Mouse (Mus musculus) hindbrain, postnatal 0 days (tissue): ENCODE measurements at regions not wholly inside any gene's neighbourhood (a gene's known extent, or its start where the extent isn't known, plus 50 kb on each side); places are given as distances from the start of the nearest gene placed in this dataset.
A peak's percentile ranks its signal among the peaks of the same experiment; 100 is the strongest.
"Not testable (repeated sequence)": the region's sequence is repeated elsewhere in the genome, so short reads cannot be mapped to it uniquely, and the experiment has no call there.

ENCODE experiments used
- ATAC-seq: fragments of 200-750 bp; cut with Nextera tagmentation; 2 replicates; pipeline ENCODE4 v1.8.0; 2017; ENCODE audit warnings: mild to moderate bottlenecking, moderate TSS enrichment, moderate library complexity
- DNase-seq: peaks from one replicate; pipeline ENCODE4 v3.0.0-alpha.2; 2015; ENCODE audit warnings: low spot score
- H3K27ac ChIP-seq: fragments of 300-500 bp; sonication (generic); 2 replicates; pipeline ENCODE4 v1.5.1; 2014; ENCODE audit warnings: mild to moderate bottlenecking
- H3K27me3 ChIP-seq: fragments of 300-500 bp; sonication (generic); 2 replicates; pipeline ENCODE4 v1.6.1; 2014; ENCODE audit warnings: low read length, mixed read lengths; ENCODE audit not compliant: insufficient read depth
- H3K36me3 ChIP-seq: fragments of 300-500 bp; sonication (generic); 2 replicates; pipeline ENCODE4 v1.6.1; 2014; ENCODE audit warnings: low read length, mixed read lengths; ENCODE audit not compliant: insufficient read depth
- H3K4me1 ChIP-seq: fragments of 300-500 bp; sonication (generic); 2 replicates; pipeline ENCODE4 v1.6.1; 2014; ENCODE audit warnings: antibody characterized with exemption, low read length, mixed read lengths; ENCODE audit not compliant: insufficient read depth
- H3K4me2 ChIP-seq: fragments of 300-500 bp; sonication (generic); 2 replicates; pipeline ENCODE4 v1.6.1; 2014; ENCODE audit warnings: low read depth, mild to moderate bottlenecking, low read length, moderate library complexity, mixed read lengths
- H3K4me3 ChIP-seq: fragments of 300-500 bp; sonication (generic); 2 replicates; pipeline ENCODE4 v1.5.1; 2014; ENCODE audit warnings: low read length
- H3K9ac ChIP-seq: fragments of 300-500 bp; sonication (generic); replicated peaks from 2 replicates; pipeline ENCODE4 v1.6.1; 2014; ENCODE audit warnings: mild to moderate bottlenecking, low read length, moderate library complexity, mixed read lengths
- H3K9me3 ChIP-seq: fragments of 300-500 bp; sonication (generic); 2 replicates; pipeline ENCODE4 v1.6.1; 2016; ENCODE audit warnings: low read length, mixed read lengths
- CTCF ChIP-seq: IDR thresholded peaks from 2 replicates; pipeline ENCODE4 v1.5.1; 2016; ENCODE audit warnings: antibody characterized with exemption, control low read depth, low read depth
- WGBS: fragments of 180-500 bp; shearing (Covaris S2); extraction: QIAGEN DNeasy Blood & Tissue Kit; methylation state at CpG from one replicate; pipeline ENCODE4 v1.1.7; 2014; 5-methylcytosine and 5-hydroxymethylcytosine counted together

- Histone ChIP-seq H3K4me1 (peaks cover 4% of the 10 kb centered on the region; the same call in 1 of the 2 replicates), H3K9ac (no peak overlapping the region), H3K36me3 (no peaks in the 10 kb centered on the region), H3K27ac (no peak overlapping the region), H3K4me2 (peak overlapping the region; percentile 25; the same call in 1 of the 2 replicates), H3K4me3 (no peak overlapping the region), H3K9me3 (no peaks in the 10 kb centered on the region), H3K27me3 (no peaks in the 10 kb centered on the region)
- peak; percentile 55; the same call in 1 of the 2 replicates for ATAC-seq
- no peak for TF ChIP-seq CTCF
- peak; percentile 6 for DNase-seq
- 50% methylated on average over 11 of the region's 11 CpGs for WGBS
Measured at GRCm38 (mm10) chr15:25229807-25230206, 183.8 kb downstream of the Basp1 start.

- Histone ChIP-seq H3K4me3 (no peak overlapping the region), H3K27me3 (no peaks in the 10 kb centered on the region), H3K36me3 (no peaks in the 10 kb centered on the region), H3K4me2 (no peak overlapping the region), H3K4me1 (peaks cover 4% of the 10 kb centered on the region; the same call in 1 of the 2 replicates), H3K9ac (no peak overlapping the region), H3K9me3 (no peaks in the 10 kb centered on the region), H3K27ac (no peak overlapping the region)
- 65% methylated on average over 7 of the region's 7 CpGs for WGBS
- DNase-seq (no peak), ATAC-seq (no peak)
- no peak for TF ChIP-seq CTCF
Measured at GRCm38 (mm10) chr15:25227496-25227895, 186.1 kb downstream of the Basp1 start.

- H3K4me2 ChIP-seq = no peak overlapping the region
- H3K36me3 ChIP-seq = no peaks in the 10 kb centered on the region
- H3K4me1 ChIP-seq = peaks cover 4% of the 10 kb centered on the region; the same call in 1 of the 2 replicates
- H3K27ac ChIP-seq = no peak overlapping the region
- DNase-seq (no peak), ATAC-seq (no peak)
- no peak overlapping the region for H3K9ac ChIP-seq
- WGBS = 27% methylated on average over 3 of the region's 3 CpGs
- no peak overlapping the region for H3K4me3 ChIP-seq
- H3K27me3 ChIP-seq = no peaks in the 10 kb centered on the region
- TF ChIP-seq CTCF = no peak
- no peaks in the 10 kb centered on the region for H3K9me3 ChIP-seq
Measured at GRCm38 (mm10) chr15:25225936-25226335, 187.6 kb downstream of the Basp1 start.

- Histone ChIP-seq H3K4me1 (peaks cover 4% of the 10 kb centered on the region; the same call in 1 of the 2 replicates), H3K9ac (no peak overlapping the region), H3K4me2 (no peak overlapping the region), H3K4me3 (no peak overlapping the region), H3K27me3 (no peaks in the 10 kb centered on the region), H3K27ac (no peak overlapping the region), H3K36me3 (no peaks in the 10 kb centered on the region), H3K9me3 (no peaks in the 10 kb centered on the region)
- 30% methylated on average over 3 of the region's 3 CpGs for WGBS
- ATAC-seq (no peak), DNase-seq (no peak)
- no peak for TF ChIP-seq CTCF
Measured at GRCm38 (mm10) chr15:25225431-25225830, 188.1 kb downstream of the Basp1 start.

GRCm38 (mm10) chr15:25221749-25222148 lies 191.8 kb downstream of the Basp1 start:
- H3K4me3 ChIP-seq = no peak overlapping the region
- no peak for DNase-seq
- H3K27me3 ChIP-seq = no peaks in the 10 kb centered on the region
- H3K4me1 ChIP-seq = no peaks in the 10 kb centered on the region
- H3K9me3 ChIP-seq = no peaks in the 10 kb centered on the region
- H3K9ac ChIP-seq = no peak overlapping the region
- no peak for TF ChIP-seq CTCF
- 92% methylated on average over 4 of the region's 4 CpGs for WGBS
- H3K36me3 ChIP-seq = no peaks in the 10 kb centered on the region
- no peak overlapping the region for H3K27ac ChIP-seq
- H3K4me2 ChIP-seq = no peak overlapping the region
- ATAC-seq = no peak

GRCm38 (mm10) chr15:25216375-25216774 lies 197.2 kb downstream of the Basp1 start:
- no peak for ATAC-seq
- WGBS = 89% methylated on average over 1 of the region's 1 CpGs

GRCm38 (mm10) chr15:25202097-25202496 lies 211.5 kb downstream of the Basp1 start:
- TF ChIP-seq CTCF = no peak
- WGBS = 91% methylated on average over 3 of the region's 3 CpGs
- no peaks in the 10 kb centered on the region for H3K36me3 ChIP-seq
- no peak overlapping the region for H3K9ac ChIP-seq
- H3K27me3 ChIP-seq = no peaks in the 10 kb centered on the region
- no peak overlapping the region for H3K4me3 ChIP-seq
- no peak overlapping the region for H3K4me2 ChIP-seq
- H3K4me1 ChIP-seq = no peaks in the 10 kb centered on the region
- no peak for ATAC-seq
- H3K27ac ChIP-seq = no peak overlapping the region
- DNase-seq = no peak
- H3K9me3 ChIP-seq = no peaks in the 10 kb centered on the region

More at GRCm38 (mm10) chr15:25216375-25216774, 197.2 kb downstream of the Basp1 start:
- no peaks in the 10 kb centered on the region for H3K9me3 ChIP-seq
- no peak overlapping the region for H3K9ac ChIP-seq
- no peaks in the 10 kb centered on the region for H3K27me3 ChIP-seq
- no peak for TF ChIP-seq CTCF
- no peaks in the 10 kb centered on the region for H3K4me1 ChIP-seq
- H3K27ac ChIP-seq = no peak overlapping the region
- no peaks in the 10 kb centered on the region for H3K36me3 ChIP-seq
- DNase-seq = no peak
- no peak overlapping the region for H3K4me2 ChIP-seq
- H3K4me3 ChIP-seq = no peak overlapping the region

- not testable (repeated sequence) for H3K4me3 ChIP-seq, H3K9ac ChIP-seq, H3K27me3 ChIP-seq, DNase-seq, H3K36me3 ChIP-seq, H3K27ac ChIP-seq, H3K9me3 ChIP-seq, H3K4me1 ChIP-seq, H3K4me2 ChIP-seq, ATAC-seq
- 94% methylated on average over 23 of the region's 23 CpGs for WGBS
Measured at GRCm38 (mm10) chr15:25200249-25200648, 213.3 kb downstream of the Basp1 start.
